Mouse (Mus musculus): ENCODE measurements around the gene Map7d1. TPM values are rescaled to one million over a fixed set of nuclear protein-coding genes. Genes with fewer than 3 reads are reported as not detected.
"Not testable (repeated sequence)": the region's sequence is repeated elsewhere in the genome, so short reads cannot be mapped to it uniquely, and the experiment has no call there.

The Map7d1 gene
- polyA plus RNA-seq, 1 experiment from 2014 or later, result 85.3 TPM

- Histone ChIP-seq H3K9me3 (ENCODE audit: control insufficient read depth, low read length) (no peaks in the 10 kb centered on the region), H3K9ac (replicated peaks; ENCODE audit: low read length) (no peak overlapping the region), H3K4me2 (ENCODE audit: low read length) (peak overlapping the region; percentile 45; the same call in 1 of the 2 replicates), H3K4me1 (ENCODE audit: control insufficient read depth, insufficient read depth, low read length) (peaks cover 4% of the 10 kb centered on the region; the same call in 1 of the 2 replicates), H3K36me3 (ENCODE audit: control insufficient read depth, insufficient read depth, low read length) (peaks cover 19% of the 10 kb centered on the region), H3K27ac (replicated peaks; ENCODE audit: low read depth, low read length) (no peak overlapping the region), H3K27me3 (ENCODE audit: control insufficient read depth, insufficient read depth, low read length) (no peaks in the 10 kb centered on the region), H3K4me3 (replicated peaks; ENCODE audit: low read depth, low read length) (no peak overlapping the region)
- DNase-seq (no peak), ATAC-seq (ENCODE audit: low FRiP score, low TSS enrichment) (no peak; the same call in 1 of the 2 replicates)
- 57% methylated on average over 12 of the region's 12 CpGs for WGBS
Measured at GRCm38 (mm10) chr4:126226640-126227039, 29.5 kb downstream of the Map7d1 start.

GRCm38 (mm10) chr4:126222631-126223030 lies 33.5 kb downstream of the Map7d1 start:
- H3K36me3 ChIP-seq (ENCODE audit: control insufficient read depth, insufficient read depth, low read length), result no peaks in the 10 kb centered on the region
- peaks cover 4% of the 10 kb centered on the region; the same call in 1 of the 2 replicates for H3K4me1 ChIP-seq (ENCODE audit: control insufficient read depth, insufficient read depth, low read length)
- no peaks in the 10 kb centered on the region for H3K9me3 ChIP-seq (ENCODE audit: control insufficient read depth, low read length)
- no peaks in the 10 kb centered on the region for H3K27me3 ChIP-seq (ENCODE audit: control insufficient read depth, insufficient read depth, low read length)
- H3K4me2 ChIP-seq (ENCODE audit: low read length), result no peak overlapping the region
- DNase-seq (no peak), ATAC-seq (ENCODE audit: low FRiP score, low TSS enrichment) (no peak)
- no peak overlapping the region for H3K27ac ChIP-seq (replicated peaks; ENCODE audit: low read depth, low read length)
- H3K4me3 ChIP-seq (replicated peaks; ENCODE audit: low read depth, low read length), result no peak overlapping the region
- WGBS, result 85% methylated on average over 11 of the region's 11 CpGs
- H3K9ac ChIP-seq (replicated peaks; ENCODE audit: low read length), result no peak overlapping the region

- WGBS, result 91% methylated on average over 10 of the region's 10 CpGs
- no peaks in the 10 kb centered on the region for H3K4me1 ChIP-seq (ENCODE audit: control insufficient read depth, insufficient read depth, low read length)
- no peak overlapping the region for H3K4me3 ChIP-seq (replicated peaks; ENCODE audit: low read depth, low read length)
- ATAC-seq (ENCODE audit: low FRiP score, low TSS enrichment) (no peak), DNase-seq (no peak)
- H3K4me2 ChIP-seq (ENCODE audit: low read length), result no peak overlapping the region
- H3K36me3 ChIP-seq (ENCODE audit: control insufficient read depth, insufficient read depth, low read length), result no peaks in the 10 kb centered on the region
- no peak overlapping the region for H3K9ac ChIP-seq (replicated peaks; ENCODE audit: low read length)
- no peaks in the 10 kb centered on the region for H3K9me3 ChIP-seq (ENCODE audit: control insufficient read depth, low read length)
- H3K27me3 ChIP-seq (ENCODE audit: control insufficient read depth, insufficient read depth, low read length), result no peaks in the 10 kb centered on the region
- no peak overlapping the region for H3K27ac ChIP-seq (replicated peaks; ENCODE audit: low read depth, low read length)
Measured at GRCm38 (mm10) chr4:126220045-126220444, 36.1 kb downstream of the Map7d1 start.

- not testable (repeated sequence) for H3K9ac ChIP-seq (replicated peaks; ENCODE audit: low read length); H3K9me3 ChIP-seq (ENCODE audit: control insufficient read depth, low read length); H3K27me3 ChIP-seq (ENCODE audit: control insufficient read depth, insufficient read depth, low read length); H3K4me3 ChIP-seq (replicated peaks; ENCODE audit: low read depth, low read length); H3K27ac ChIP-seq (replicated peaks; ENCODE audit: low read depth, low read length); H3K4me2 ChIP-seq (ENCODE audit: low read length); H3K36me3 ChIP-seq (ENCODE audit: control insufficient read depth, insufficient read depth, low read length); ATAC-seq (ENCODE audit: low FRiP score, low TSS enrichment); H3K4me1 ChIP-seq (ENCODE audit: control insufficient read depth, insufficient read depth, low read length); DNase-seq
- WGBS, result 74% methylated on average over 3 of the region's 3 CpGs
Measured at GRCm38 (mm10) chr4:126219540-126219939, 36.6 kb downstream of the Map7d1 start.

- H3K36me3 ChIP-seq (ENCODE audit: control insufficient read depth, insufficient read depth, low read length), result no peaks in the 10 kb centered on the region
- H3K27ac ChIP-seq (replicated peaks; ENCODE audit: low read depth, low read length), result no peak overlapping the region
- no peak overlapping the region for H3K4me3 ChIP-seq (replicated peaks; ENCODE audit: low read depth, low read length)
- no peaks in the 10 kb centered on the region for H3K9me3 ChIP-seq (ENCODE audit: control insufficient read depth, low read length)
- no peaks in the 10 kb centered on the region for H3K4me1 ChIP-seq (ENCODE audit: control insufficient read depth, insufficient read depth, low read length)
- no peaks in the 10 kb centered on the region for H3K27me3 ChIP-seq (ENCODE audit: control insufficient read depth, insufficient read depth, low read length)
- no peak overlapping the region for H3K9ac ChIP-seq (replicated peaks; ENCODE audit: low read length)
- DNase-seq, result no peak
- no peak for ATAC-seq (ENCODE audit: low FRiP score, low TSS enrichment)
- 90% methylated on average over 6 of the region's 6 CpGs for WGBS
- no peak overlapping the region for H3K4me2 ChIP-seq (ENCODE audit: low read length)
Measured at GRCm38 (mm10) chr4:126217771-126218170, 38.4 kb downstream of the Map7d1 start.

GRCm38 (mm10) chr4:126207081-126207480 lies 49.1 kb downstream of the Map7d1 start:
- Histone ChIP-seq H3K4me3 (replicated peaks; ENCODE audit: low read depth, low read length) (no peak overlapping the region), H3K27me3 (ENCODE audit: control insufficient read depth, insufficient read depth, low read length) (no peaks in the 10 kb centered on the region), H3K9me3 (ENCODE audit: control insufficient read depth, low read length) (no peaks in the 10 kb centered on the region), H3K9ac (replicated peaks; ENCODE audit: low read length) (no peak overlapping the region), H3K36me3 (ENCODE audit: control insufficient read depth, insufficient read depth, low read length) (no peaks in the 10 kb centered on the region), H3K4me1 (ENCODE audit: control insufficient read depth, insufficient read depth, low read length) (peaks cover 4% of the 10 kb centered on the region; the same call in 1 of the 2 replicates), H3K27ac (replicated peaks; ENCODE audit: low read depth, low read length) (no peak overlapping the region), H3K4me2 (ENCODE audit: low read length) (no peak overlapping the region)
- WGBS, result 60% methylated on average over 6 of the region's 6 CpGs
- ATAC-seq (ENCODE audit: low FRiP score, low TSS enrichment) (no peak), DNase-seq (no peak)

- WGBS, result 70% methylated on average over 1 of the region's 1 CpGs
- Histone ChIP-seq H3K4me3 (replicated peaks; ENCODE audit: low read depth, low read length) (no peak overlapping the region), H3K27me3 (ENCODE audit: control insufficient read depth, insufficient read depth, low read length) (no peaks in the 10 kb centered on the region), H3K36me3 (ENCODE audit: control insufficient read depth, insufficient read depth, low read length) (no peaks in the 10 kb centered on the region), H3K4me2 (ENCODE audit: low read length) (no peak overlapping the region), H3K9me3 (ENCODE audit: control insufficient read depth, low read length) (no peaks in the 10 kb centered on the region), H3K4me1 (ENCODE audit: control insufficient read depth, insufficient read depth, low read length) (peaks cover 12% of the 10 kb centered on the region), H3K9ac (replicated peaks; ENCODE audit: low read length) (no peak overlapping the region), H3K27ac (replicated peaks; ENCODE audit: low read depth, low read length) (no peak overlapping the region)
- DNase-seq (no peak), ATAC-seq (ENCODE audit: low FRiP score, low TSS enrichment) (no peak)
Measured at GRCm38 (mm10) chr4:126205386-126205785, 50.8 kb downstream of the Map7d1 start.

- H3K9ac ChIP-seq (replicated peaks; ENCODE audit: low read length), result no peak overlapping the region
- H3K4me1 ChIP-seq (ENCODE audit: control insufficient read depth, insufficient read depth, low read length), result peaks cover 16% of the 10 kb centered on the region
- ATAC-seq (ENCODE audit: low FRiP score, low TSS enrichment) (no peak), DNase-seq (no peak)
- H3K9me3 ChIP-seq (ENCODE audit: control insufficient read depth, low read length), result no peaks in the 10 kb centered on the region
- H3K4me2 ChIP-seq (ENCODE audit: low read length), result no peak overlapping the region
- no peaks in the 10 kb centered on the region for H3K36me3 ChIP-seq (ENCODE audit: control insufficient read depth, insufficient read depth, low read length)
- no peak overlapping the region for H3K4me3 ChIP-seq (replicated peaks; ENCODE audit: low read depth, low read length)
- 86% methylated on average over 12 of the region's 12 CpGs for WGBS
- no peaks in the 10 kb centered on the region for H3K27me3 ChIP-seq (ENCODE audit: control insufficient read depth, insufficient read depth, low read length)
- no peak overlapping the region for H3K27ac ChIP-seq (replicated peaks; ENCODE audit: low read depth, low read length)
Measured at GRCm38 (mm10) chr4:126204661-126205230, 51.4 kb downstream of the Map7d1 start.

GRCm38 (mm10) chr4:126204016-126204415 lies 52.1 kb downstream of the Map7d1 start:
- WGBS, result 81% methylated on average over 8 of the region's 8 CpGs
- H3K27me3 ChIP-seq (ENCODE audit: control insufficient read depth, insufficient read depth, low read length), result no peaks in the 10 kb centered on the region

More at GRCm38 (mm10) chr4:126204016-126204415, 52.1 kb downstream of the Map7d1 start:
- Histone ChIP-seq H3K4me3 (replicated peaks; ENCODE audit: low read depth, low read length) (no peak overlapping the region), H3K9me3 (ENCODE audit: control insufficient read depth, low read length) (no peaks in the 10 kb centered on the region), H3K9ac (replicated peaks; ENCODE audit: low read length) (no peak overlapping the region), H3K36me3 (ENCODE audit: control insufficient read depth, insufficient read depth, low read length) (no peaks in the 10 kb centered on the region), H3K4me1 (ENCODE audit: control insufficient read depth, insufficient read depth, low read length) (peaks cover 17% of the 10 kb centered on the region), H3K27ac (replicated peaks; ENCODE audit: low read depth, low read length) (no peak overlapping the region), H3K4me2 (ENCODE audit: low read length) (no peak overlapping the region)
- no peak for DNase-seq
- ATAC-seq (ENCODE audit: low FRiP score, low TSS enrichment), result no peak

All from midbrain, embryonic 14.5 days (tissue).